Mouse (Mus musculus): ENCODE results near the gene Pcmt1.

Gene Pcmt1

GRCm38 (mm10) chr10:7680731-7681301 lies at the start of gene Pcmt1, which contains the start of gene Lats1:
Gene Pcmt1, minus strand, starts transcription at chr10:7681136.
Gene Lats1, plus strand, starts transcription at chr10:7681214.
- peak; percentile 88 for DNase-seq

- DNase-seq, result no peak
Measured at GRCm38 (mm10) chr10:7727011-7727410, 46.1 kb upstream of the Pcmt1 start.

- no peak for DNase-seq
Measured at GRCm38 (mm10) chr10:7726501-7726812, 45.5 kb upstream of the Pcmt1 start.

- DNase-seq, result peak; percentile 93
Measured at GRCm38 (mm10) chr10:7725751-7726500, 45.0 kb upstream of the Pcmt1 start, which contains the start of gene Katna1. Gene Katna1, plus strand, starts transcription at chr10:7726000.

- no peak for DNase-seq
Measured at GRCm38 (mm10) chr10:7715056-7715455, 34.1 kb upstream of the Pcmt1 start.

- no peak for DNase-seq
Measured at GRCm38 (mm10) chr10:7712506-7712905, 31.6 kb upstream of the Pcmt1 start.

- DNase-seq, result no peak
Measured at GRCm38 (mm10) chr10:7710121-7710520, 29.2 kb upstream of the Pcmt1 start.

GRCm38 (mm10) chr10:7702586-7702985 lies 21.6 kb upstream of the Pcmt1 start:
- no peak for DNase-seq

- DNase-seq, result no peak
Measured at GRCm38 (mm10) chr10:7700120-7700519, 19.2 kb upstream of the Pcmt1 start.

GRCm38 (mm10) chr10:7695286-7695685 lies 14.3 kb upstream of the Pcmt1 start:
- DNase-seq, result no peak

- DNase-seq, result no peak
Measured at GRCm38 (mm10) chr10:7686902-7687301, 6.0 kb upstream of the Pcmt1 start.

GRCm38 (mm10) chr10:7682249-7682648 lies 1.3 kb upstream of the Pcmt1 start:
- DNase-seq, result no peak

GRCm38 (mm10) chr10:7681343-7682025 lies 548 bp upstream of the Pcmt1 start:
- DNase-seq, result peak; percentile 65

GRCm38 (mm10) chr10:7673673-7674072 lies 7.3 kb downstream of the Pcmt1 start:
- no peak for DNase-seq

- peak; percentile 92 for DNase-seq
Measured at GRCm38 (mm10) chr10:7667342-7667802, 13.6 kb downstream of the Pcmt1 start, which contains the start of gene Nup43. Gene Nup43, plus strand, starts transcription at chr10:7667503.

- DNase-seq, result no peak
Measured at GRCm38 (mm10) chr10:7664889-7665288, 16.0 kb downstream of the Pcmt1 start.

- no peak for DNase-seq
Measured at GRCm38 (mm10) chr10:7664027-7664526, 16.9 kb downstream of the Pcmt1 start.

GRCm38 (mm10) chr10:7663159-7664026 lies 17.5 kb downstream of the Pcmt1 start:
- DNase-seq, result peak; percentile 88

- no peak for DNase-seq
Measured at GRCm38 (mm10) chr10:7662471-7663141, 18.3 kb downstream of the Pcmt1 start.

- no peak for DNase-seq
Measured at GRCm38 (mm10) chr10:7651057-7651456, 29.9 kb downstream of the Pcmt1 start.

- no peak for DNase-seq
Measured at GRCm38 (mm10) chr10:7649059-7649458, 31.9 kb downstream of the Pcmt1 start.

- no peak for DNase-seq
Measured at GRCm38 (mm10) chr10:7645911-7646310, 35.0 kb downstream of the Pcmt1 start.

Measured in right cerebral cortex, postnatal 14 days (tissue).